In the genomic region with DNA sequence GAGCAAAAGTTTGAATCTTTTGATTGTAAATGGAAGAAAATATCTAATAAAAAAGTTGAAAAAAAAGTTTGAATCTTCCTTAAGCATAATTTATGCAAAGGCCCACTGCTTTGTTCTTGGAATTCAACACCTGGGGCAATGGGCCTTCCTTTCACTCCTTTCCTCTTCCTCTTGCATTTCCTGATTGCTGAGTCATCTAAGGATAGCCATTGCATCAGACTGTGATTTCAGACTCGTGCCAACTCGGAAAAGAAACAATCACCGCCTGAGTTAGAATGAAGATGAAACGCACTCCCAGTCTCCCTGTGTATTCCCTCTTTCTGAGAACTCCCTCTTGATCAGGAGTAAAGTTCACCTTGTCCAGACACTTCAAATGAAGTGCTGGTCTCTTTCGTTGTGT, we compare ENCODE assay signal across 17 mouse cellular contexts. TPM values are rescaled to one million over a fixed set of nuclear protein-coding genes. Genes with fewer than 3 reads are reported as not detected.
DNase-seq lines count a peak whose midpoint lies in the region; ATAC-seq and TF ChIP-seq lines count a peak whose summit lies in the region.
"Had no signal": no experiment of that assay in that cellular context is flagged by ENCODE, and none has a peak within 500 bp of the region (broad histone marks: within the 10 kb centered on the region; RNA-seq: fewer than 3 reads in every experiment).

No protein-coding gene starts in this region.

- intact Hi-C loops in left cerebral cortex, postnatal 14 days (cut with DNase I): loop anchor here (5.0 kb wide), 1 partner anchor 82 kb away; no protein-coding TSS in a partner anchor
- intact Hi-C loops in left cerebral cortex, postnatal 4 days (cut with DNase I): loop anchor here (10.0 kb wide), 1 partner anchor 170 kb away; no protein-coding TSS in a partner anchor

- no peak for TF ChIP-seq POLR2A in lung, adult 2 months (IDR thresholded peaks at IDR 0.05; ENCODE audit: borderline replicate concordance, extremely low read depth, low read depth, low read length)

- 44% methylated on average over 5 of the region's 5 CpGs for WGBS in lung, adult 2 months

- no peak for ATAC-seq in cerebellum, adult (ENCODE audit: insufficient number of reproducible peaks, low FRiP score, low TSS enrichment)
- ATAC-seq: forebrain, embryonic 13.5 days had no signal

- H3K4me3 ChIP-seq in lung, adult 2 months (replicated peaks; ENCODE audit: extremely low read depth, low read depth, low read length): no peak overlapping the region
- H3K4me3 ChIP-seq: embryonic facial prominence, embryonic 10.5 days; forebrain, embryonic 13.5 days; heart, embryonic 13.5 days; lung, embryonic 15.5 days; neural tube, embryonic 12.5 days had no signal

- peaks cover 5% of the 10 kb centered on the region; the same call in 1 of the 2 replicates for H3K4me1 ChIP-seq in lung, adult 2 months (ENCODE audit: control insufficient read depth, insufficient read depth, low read length)

- TF ChIP-seq CTCF in lung, adult 2 months (IDR thresholded peaks at IDR 0.05; ENCODE audit: insufficient read depth, low read length): no peak

- peak; percentile 30 for DNase-seq in cerebellum, adult 9-10 months
- peak; percentile 16 for DNase-seq in lung, postnatal 36 days
- DNase-seq in lung, adult 2 months: no peak
- peak; percentile 72 for DNase-seq in ZHBTc4 (ENCODE audit: low read depth, low spot score)
- no peak for DNase-seq in left cerebral cortex, postnatal 14 days (ENCODE audit: low spot score in 2 of 2)
- DNase-seq in left cerebral cortex, postnatal 4 days: no peak
- DNase-seq: cerebellum, adult 18-20 months; gastrocnemius, postnatal 36 days; heart, postnatal 36 days; layer of hippocampus, postnatal 36 days; thymus, postnatal 25 days had no signal

RNA-seq across cellular contexts. Expression of gene Pdhb, which starts 1.8 kb away (rescaled TPM):
- polyA plus RNA-seq in lung, adult 2 months (2012; rRNA removed): 30.3 and 53.1 TPM in 2 replicates
- total RNA-seq in left cerebral cortex, postnatal 14 days (2021): 100 to 1,000 TPM; 201 to 206 TPM
- 100 to 1,000 TPM; 132 to 136 TPM for total RNA-seq in left cerebral cortex, postnatal 4 days (2021)

RNA-seq across cellular contexts. Expression of gene Kctd6, which starts 39.3 kb away (rescaled TPM):
- polyA plus RNA-seq in lung, adult 2 months (2012; rRNA removed): 6.1 and 9.0 TPM in 2 replicates
- total RNA-seq in left cerebral cortex, postnatal 14 days (2021): 10 to 100 TPM; 37.5 to 37.8 TPM
- 10 to 100 TPM; 23.5 to 24.5 TPM for total RNA-seq in left cerebral cortex, postnatal 4 days (2021)

Comparison
In these comparisons a context has a peak if more than half of its experiments do, and no peak if none do; other contexts are left out.
1. DNase-seq: peak in cerebellum, adult 9-10 months (single experiment), lung, postnatal 36 days (single experiment) and ZHBTc4 (single experiment); none in lung, adult 2 months (single experiment), left cerebral cortex, postnatal 14 days (0 of 2) and left cerebral cortex, postnatal 4 days (single experiment).